Mouse (Mus musculus) MEL (cell line): ENCODE measurements around the gene Tppp3.

Experiments
- BHLHE40 ChIP-seq: IDR thresholded peaks from 2 replicates; pipeline ENCODE4 v1.6.1; 2012; ENCODE audit warnings: low read depth, mild to moderate bottlenecking, inconsistent platforms, low read length, improper control_type of control experiment, borderline replicate concordance
- CTCF ChIP-seq, 3 experiments: IDR thresholded peaks in 2 of 3; conservative IDR thresholded peaks in 1 of 3; 2 replicates each; pipeline ENCODE4 v1.5.1; 2011 to 2012; ENCODE audit warnings: low read length in 3 of 3, low read depth in 2 of 3, mild to moderate bottlenecking in 2 of 3, improper control_type of control experiment in 1 of 3, inconsistent platforms in 1 of 3, mixed read lengths in 1 of 3, moderate library complexity in 1 of 3; ENCODE audit not compliant: control insufficient read depth in 1 of 3, insufficient read depth in 1 of 3, poor library complexity in 1 of 3, severe bottlenecking in 1 of 3
- EP300 ChIP-seq, 2 experiments: IDR thresholded peaks; 2 replicates each; pipeline ENCODE4 v1.6.1; 2011; ENCODE audit warnings: improper control_type of control experiment in 2 of 2, low read length in 2 of 2, low read depth in 1 of 2, mild to moderate bottlenecking in 1 of 2
- GATA1 ChIP-seq: IDR thresholded peaks from 2 replicates; pipeline ENCODE4 v1.6.1; 2011; ENCODE audit warnings: low read depth, low read length, improper control_type of control experiment
- HCFC1 ChIP-seq: IDR thresholded peaks from 2 replicates; pipeline ENCODE4 v1.6.1; 2012; ENCODE audit warnings: low read depth, mild to moderate bottlenecking, inconsistent platforms, low read length, improper control_type of control experiment, moderate library complexity
- JUND ChIP-seq: IDR thresholded peaks from 2 replicates; pipeline ENCODE4 v1.6.1; 2011; ENCODE audit warnings: low read depth, mild to moderate bottlenecking, improper control_type of control experiment, low read length
- MAZ ChIP-seq: IDR thresholded peaks from 2 replicates; pipeline ENCODE4 v1.6.1; 2012; ENCODE audit warnings: low read depth, mild to moderate bottlenecking, inconsistent platforms, low read length, improper control_type of control experiment
- POLR2A ChIP-seq, 2 experiments: IDR thresholded peaks; 2 replicates each; pipeline ENCODE4 v1.6.1; 2011 to 2012; ENCODE audit warnings: low read length in 2 of 2, mild to moderate bottlenecking in 2 of 2, control low read depth in 1 of 2, improper control_type of control experiment in 1 of 2, low read depth in 1 of 2, moderate library complexity in 1 of 2; ENCODE audit not compliant: control insufficient read depth in 1 of 2, insufficient read depth in 1 of 2, poor library complexity in 1 of 2
- POLR2AphosphoS2 ChIP-seq: IDR thresholded peaks from 2 replicates; pipeline ENCODE4 v1.6.1; 2011; ENCODE audit warnings: low read length, improper control_type of control experiment
- RCOR1 ChIP-seq: IDR thresholded peaks from 2 replicates; pipeline ENCODE4 v1.6.1; 2012; ENCODE audit warnings: low read depth, mild to moderate bottlenecking, inconsistent platforms, low read length, improper control_type of control experiment
- SMC3 ChIP-seq: IDR thresholded peaks from 2 replicates; pipeline ENCODE4 v1.6.1; 2011; ENCODE audit warnings: low read depth, low read length, improper control_type of control experiment
- ZC3H11A ChIP-seq: IDR thresholded peaks from 2 replicates; pipeline ENCODE4 v1.6.1; 2012; ENCODE audit warnings: low read depth, mild to moderate bottlenecking, inconsistent platforms, low read length, improper control_type of control experiment
- ZNF384 ChIP-seq: IDR thresholded peaks from 2 replicates; pipeline ENCODE4 v1.6.1; 2012; ENCODE audit warnings: low read depth, mild to moderate bottlenecking, inconsistent platforms, low read length, improper control_type of control experiment

DNA sequence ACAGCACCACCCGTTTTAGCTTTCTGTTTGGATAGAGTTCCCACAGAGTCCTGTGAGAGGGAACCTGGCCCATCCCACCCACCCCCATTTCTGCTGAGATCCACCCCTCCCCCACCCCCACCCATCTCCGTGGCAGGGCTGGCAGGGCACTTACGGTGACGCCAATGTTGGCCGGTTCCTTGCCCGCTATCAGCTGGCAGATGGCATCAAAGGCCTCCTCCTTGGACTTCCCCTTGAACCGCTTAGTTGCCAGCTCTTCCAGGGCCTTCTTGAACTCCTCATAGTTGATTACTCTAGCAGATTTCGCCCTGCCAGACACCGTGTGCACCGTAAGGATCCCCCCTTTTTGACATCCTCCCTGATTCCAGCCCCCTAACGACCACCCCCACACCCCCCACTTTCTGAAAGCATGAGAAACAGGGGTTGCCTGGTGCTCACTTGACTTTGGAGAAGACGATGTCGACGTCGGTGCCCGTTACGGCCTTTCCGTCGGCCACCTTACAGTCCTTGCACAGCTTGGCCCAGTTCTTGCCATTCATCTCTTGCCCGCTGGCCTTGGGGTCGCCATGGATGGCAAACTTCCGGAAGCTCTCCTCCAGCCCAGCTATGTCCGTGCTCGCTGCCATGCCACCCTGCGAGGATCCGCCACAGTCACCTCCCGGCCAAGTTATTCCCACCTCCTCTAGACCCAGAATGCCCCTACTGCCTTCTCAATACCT lies 3.2 kb downstream of the Tppp3 start:
- no peak for TF ChIP-seq CTCF (IDR thresholded peaks at IDR 0.05 in 2 of 3, conservative IDR thresholded peaks at IDR 0.05 in 1 of 3; ENCODE audit: control insufficient read depth in 1 of 3, insufficient read depth in 1 of 3, low read depth in 2 of 3, low read length in 3 of 3, poor library complexity in 1 of 3, severe bottlenecking in 1 of 3)
- no peak for TF ChIP-seq JUND
- TF ChIP-seq GATA1, result no peak
- no peak for TF ChIP-seq EP300 (IDR thresholded peaks at IDR 0.05; ENCODE audit: low read depth in 1 of 2, low read length in 2 of 2)
- no peak for TF ChIP-seq POLR2A (IDR thresholded peaks at IDR 0.05; ENCODE audit: control insufficient read depth in 1 of 2, insufficient read depth in 1 of 2, low read depth in 1 of 2, low read length in 2 of 2, poor library complexity in 1 of 2)
- TF ChIP-seq HCFC1, result no peak
- no peak for TF ChIP-seq ZC3H11A
- TF ChIP-seq SMC3, result no peak
- no peak for TF ChIP-seq ZNF384
- no peak for TF ChIP-seq RCOR1
- TF ChIP-seq MAZ, result no peak
- TF ChIP-seq BHLHE40, result no peak
- TF ChIP-seq POLR2AphosphoS2, result no peak
